Mouse (Mus musculus): ENCODE results near the gene Tmbim6. TPM values are rescaled to one million over a fixed set of nuclear protein-coding genes. Genes with fewer than 3 reads are reported as not detected.
"Not testable (repeated sequence)": the region's sequence is repeated elsewhere in the genome, so short reads cannot be mapped to it uniquely, and the experiment has no call there.

The Tmbim6 gene
- polyA plus RNA-seq, 1 experiment, result 331 TPM

DNA sequence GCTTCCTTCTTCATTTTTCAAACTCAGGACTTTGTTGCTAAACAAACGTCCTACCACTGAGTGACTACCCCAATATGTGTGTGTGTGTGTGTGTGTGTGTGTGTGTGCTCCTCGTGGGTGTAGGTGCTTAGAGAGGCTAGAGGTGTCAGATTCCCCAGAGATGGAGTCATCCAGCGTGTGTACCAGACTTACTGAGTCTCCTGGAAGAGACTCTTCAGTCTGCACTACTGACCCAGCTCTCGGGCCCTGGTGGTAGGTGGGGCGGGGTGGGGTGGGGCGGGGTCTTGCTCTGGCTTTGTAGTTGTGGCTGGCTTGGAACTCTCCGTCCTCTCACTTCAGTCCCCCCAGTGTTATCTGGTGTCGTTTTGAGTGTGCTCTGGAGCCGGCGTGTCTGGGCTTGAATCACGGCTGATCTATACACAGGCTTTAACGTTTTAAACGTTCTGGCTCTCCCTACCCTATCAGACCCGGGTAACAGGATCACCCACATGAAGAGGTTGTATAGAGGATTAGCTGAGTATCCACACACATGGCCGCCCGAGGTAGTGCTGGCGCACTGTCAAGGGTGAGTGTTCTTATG is 25.1 kb downstream of the Tmbim6 start:
- no peak for DNase-seq (ENCODE audit: low spot score)

DNA sequence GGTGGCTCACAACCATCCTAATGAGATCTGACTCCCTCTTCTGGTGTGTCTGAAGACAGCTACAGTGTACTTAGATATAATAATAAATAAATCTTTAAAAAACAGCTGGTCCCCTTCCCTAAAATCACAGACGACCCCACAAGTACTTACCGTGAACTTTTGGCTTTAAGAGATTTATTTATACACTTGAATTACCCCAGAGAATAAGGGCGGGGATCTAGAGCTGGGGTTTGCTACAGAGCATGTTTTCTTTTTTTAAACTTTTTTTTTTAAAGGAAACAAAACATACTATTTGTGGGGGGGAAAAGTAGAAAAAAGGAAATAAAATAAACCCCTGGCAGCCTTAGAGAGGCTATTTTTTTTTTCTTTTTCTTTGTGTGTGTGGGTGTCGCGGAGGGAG is 27.4 kb downstream of the Tmbim6 start:
- no peak for DNase-seq (ENCODE audit: low spot score)

DNA sequence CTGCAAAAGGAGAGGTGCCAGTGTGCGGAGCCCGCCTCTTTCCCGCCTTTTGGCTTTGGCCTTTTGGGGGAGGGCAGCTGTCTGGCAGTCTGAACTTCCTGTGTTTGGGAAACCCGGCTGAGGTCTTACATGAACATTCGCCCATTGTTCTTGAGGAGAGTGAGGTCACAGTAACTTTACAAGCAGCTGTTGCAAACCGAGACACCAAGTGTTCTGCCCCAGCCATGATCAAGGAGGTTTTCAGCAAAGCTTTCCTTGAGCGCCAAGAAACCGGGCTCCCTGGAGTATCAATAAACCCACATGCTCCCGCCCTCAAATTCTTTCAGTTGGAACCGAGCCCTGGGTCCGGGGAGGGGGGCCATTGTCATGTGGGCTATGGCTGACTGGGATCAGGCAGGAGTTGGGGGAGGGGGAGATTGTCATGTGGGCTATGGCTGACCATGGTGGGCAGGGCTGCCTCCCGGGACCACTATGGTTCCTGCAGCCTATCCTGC is 27.9 kb downstream of the Tmbim6 start:
- DNase-seq (ENCODE audit: low spot score), result no peak

DNA sequence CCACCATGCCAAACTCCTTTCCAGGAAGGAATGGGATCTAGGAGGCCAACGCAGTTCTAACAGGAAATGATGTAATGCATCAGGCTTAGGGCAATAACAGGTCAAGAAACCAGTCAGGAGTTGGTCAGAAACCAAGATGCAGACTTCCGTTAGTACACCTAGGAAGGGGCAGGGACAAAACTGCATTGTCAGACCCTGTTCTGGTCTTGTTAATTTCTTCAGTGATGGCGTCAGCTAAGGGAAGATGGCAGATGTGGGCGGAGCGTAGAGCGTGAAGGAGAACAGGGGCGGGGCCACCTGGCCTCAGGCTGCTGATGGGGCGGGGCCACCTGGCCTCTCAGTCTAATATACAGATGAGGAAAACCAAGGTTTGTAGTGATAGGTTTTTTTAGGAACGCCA is 28.5 kb downstream of the Tmbim6 start:
- no peak for DNase-seq (ENCODE audit: low spot score)

DNA sequence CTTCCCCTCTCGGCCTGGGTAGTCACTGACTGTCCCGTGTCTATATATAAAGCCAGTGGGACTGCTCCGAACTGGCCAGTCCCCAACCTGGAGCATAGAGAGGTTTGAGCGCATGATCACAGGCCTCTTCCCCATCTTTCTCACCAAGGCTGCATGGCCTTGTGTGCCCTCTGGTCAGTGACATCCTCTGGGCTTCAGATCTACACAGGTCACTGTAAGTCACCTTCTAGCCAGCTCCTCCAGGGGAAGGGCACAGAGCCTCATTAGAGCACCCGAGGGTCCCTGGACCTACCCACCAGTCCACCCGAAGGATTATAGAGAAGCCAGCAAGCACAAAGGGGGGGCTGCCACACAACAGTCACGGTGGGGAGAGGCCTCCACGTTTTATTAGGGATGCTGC is 29.0 kb downstream of the Tmbim6 start:
- DNase-seq (ENCODE audit: low spot score), result no peak

DNA sequence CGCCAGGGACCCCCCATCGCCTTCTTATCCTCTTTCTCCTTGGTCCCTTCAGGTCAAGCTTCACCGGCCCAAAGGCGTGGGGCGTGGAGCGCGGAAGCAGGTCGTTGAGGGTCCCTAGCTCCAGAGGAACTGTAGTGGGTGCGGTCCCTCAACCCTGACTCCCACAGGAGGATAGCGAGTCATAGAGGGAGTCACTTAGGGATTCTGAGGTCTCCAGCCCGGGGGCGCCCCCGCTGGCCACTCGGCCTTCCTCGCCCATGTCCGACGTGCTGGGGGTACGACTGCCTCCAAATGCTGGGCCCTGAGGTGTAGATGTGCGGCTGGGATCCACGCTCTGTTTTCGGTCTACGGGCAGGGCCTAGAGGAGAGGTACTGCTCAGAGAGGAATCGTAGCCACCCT is 29.9 kb downstream of the Tmbim6 start:
- no peak for DNase-seq (ENCODE audit: low spot score)

DNA sequence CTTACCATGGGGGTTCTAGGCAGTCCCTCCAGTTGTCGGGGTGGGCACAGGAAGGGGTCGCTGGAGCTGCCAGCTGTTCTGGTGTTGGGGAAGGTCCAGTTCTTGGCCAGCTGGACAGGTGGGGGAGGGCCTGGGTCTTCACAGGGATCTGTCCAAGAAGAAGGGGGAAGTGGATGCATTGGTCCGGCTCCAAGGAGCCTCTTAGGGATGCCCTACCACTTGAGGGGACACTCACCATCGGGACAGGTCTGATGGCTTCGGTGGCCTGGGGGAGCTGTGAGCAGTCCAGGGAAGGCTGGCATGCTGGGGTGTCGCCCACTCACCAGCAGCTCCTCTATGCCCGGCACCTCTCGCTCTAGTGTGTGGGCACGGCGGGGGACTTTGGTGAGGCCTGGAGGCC is 30.4 kb downstream of the Tmbim6 start:
- no peak for DNase-seq (ENCODE audit: low spot score)

DNA sequence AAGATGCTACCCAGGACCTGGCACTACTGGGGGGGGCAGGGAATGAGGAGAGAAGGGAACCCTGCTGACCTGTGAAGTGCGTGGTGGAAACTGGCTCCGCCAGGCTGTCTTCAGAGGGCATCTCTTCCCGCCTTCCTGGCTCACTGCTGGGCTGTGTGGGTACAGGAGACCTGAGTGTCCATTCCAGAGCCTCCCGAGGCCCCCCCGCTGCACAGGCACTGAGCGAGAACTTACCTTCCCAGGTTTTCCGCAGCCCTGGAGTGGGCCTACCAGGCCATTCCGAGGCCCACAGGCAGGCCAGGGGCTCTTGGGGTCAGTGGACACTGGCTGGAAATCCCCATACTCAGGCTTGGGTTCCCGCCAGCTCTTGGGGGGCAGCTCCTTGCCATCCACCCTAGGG is 31.2 kb downstream of the Tmbim6 start:
- no peak for DNase-seq (ENCODE audit: low spot score)

DNA sequence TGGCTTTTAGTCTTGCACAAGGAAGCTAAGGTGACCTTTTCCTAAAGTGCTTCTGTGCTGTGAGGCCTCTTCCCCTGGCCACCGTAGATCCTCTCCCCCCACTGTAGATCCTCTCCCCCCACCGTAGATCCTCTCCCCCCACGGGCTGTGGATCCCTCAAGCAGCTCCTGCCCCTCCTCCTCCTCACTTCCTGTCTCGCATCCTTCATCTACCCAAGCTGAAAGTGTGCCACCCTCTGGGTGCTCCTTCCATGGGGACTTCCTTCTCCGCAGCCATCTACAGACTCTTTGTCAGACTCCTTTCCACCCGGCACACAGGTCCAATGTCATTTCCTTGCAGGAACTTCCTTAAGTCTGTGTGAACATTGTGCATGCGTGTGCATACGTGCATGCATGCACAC is 37.7 kb downstream of the Tmbim6 start:
- no peak for DNase-seq (ENCODE audit: low spot score)

DNA sequence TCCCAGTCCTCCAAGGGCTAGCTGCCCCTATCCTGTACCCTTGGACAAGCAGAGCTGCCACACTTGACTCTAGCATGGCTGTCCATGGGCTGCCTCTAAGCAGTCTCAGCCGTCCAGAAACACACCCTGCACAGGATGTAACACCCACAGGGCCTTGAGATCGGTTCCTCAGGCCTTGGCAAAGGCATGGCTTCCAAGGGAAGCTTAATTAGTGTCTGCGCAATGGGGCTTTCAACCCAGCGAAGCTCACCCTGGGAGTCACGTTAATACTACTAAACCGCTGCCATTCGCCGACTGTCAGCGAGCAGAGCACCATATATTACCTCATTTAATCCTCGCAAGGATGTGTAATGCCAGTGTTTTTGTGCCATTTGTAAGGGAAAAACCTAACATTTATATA is 38.4 kb downstream of the Tmbim6 start:
- no peak for DNase-seq (ENCODE audit: low spot score)

DNA sequence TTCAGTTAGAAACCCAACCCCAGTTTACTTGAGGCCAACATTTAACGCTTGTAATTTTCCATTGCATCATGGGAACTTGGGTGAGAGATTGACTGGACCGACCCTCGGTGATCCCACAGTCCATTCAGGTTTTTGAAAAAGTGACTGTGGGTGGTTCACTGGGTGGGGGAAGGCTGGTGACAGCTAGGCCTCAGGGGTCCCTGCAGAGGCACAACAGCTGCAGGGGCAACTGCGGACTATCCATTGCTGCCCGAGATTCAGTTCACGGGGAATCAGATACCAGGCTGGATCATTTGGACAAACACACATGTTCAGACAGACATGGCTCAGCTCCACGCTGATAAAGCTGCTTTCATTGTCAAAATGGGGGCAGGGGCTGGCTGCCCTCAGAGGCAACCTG is 38.8 kb downstream of the Tmbim6 start:
- DNase-seq (ENCODE audit: low spot score), result no peak

DNA sequence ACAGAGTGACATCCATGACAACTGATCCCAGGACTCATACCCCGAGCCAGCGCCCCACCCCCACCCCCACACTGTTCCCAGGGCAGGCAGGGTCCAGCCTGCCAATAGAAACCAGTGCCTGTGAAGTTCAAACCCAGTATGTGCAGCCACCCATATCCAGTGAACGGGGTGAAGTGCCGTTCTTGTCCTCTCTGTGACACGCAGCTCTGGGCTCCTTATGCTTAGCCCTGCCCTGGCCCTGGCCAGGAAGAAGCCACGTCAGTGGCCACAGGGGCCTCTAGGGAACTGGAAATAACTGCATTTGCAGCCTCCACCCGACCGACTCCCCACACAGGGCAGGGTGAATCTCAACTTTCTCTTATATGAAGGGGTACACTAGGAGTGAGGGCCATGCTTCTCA is 39.3 kb downstream of the Tmbim6 start:
- DNase-seq (ENCODE audit: low spot score), result no peak

DNA sequence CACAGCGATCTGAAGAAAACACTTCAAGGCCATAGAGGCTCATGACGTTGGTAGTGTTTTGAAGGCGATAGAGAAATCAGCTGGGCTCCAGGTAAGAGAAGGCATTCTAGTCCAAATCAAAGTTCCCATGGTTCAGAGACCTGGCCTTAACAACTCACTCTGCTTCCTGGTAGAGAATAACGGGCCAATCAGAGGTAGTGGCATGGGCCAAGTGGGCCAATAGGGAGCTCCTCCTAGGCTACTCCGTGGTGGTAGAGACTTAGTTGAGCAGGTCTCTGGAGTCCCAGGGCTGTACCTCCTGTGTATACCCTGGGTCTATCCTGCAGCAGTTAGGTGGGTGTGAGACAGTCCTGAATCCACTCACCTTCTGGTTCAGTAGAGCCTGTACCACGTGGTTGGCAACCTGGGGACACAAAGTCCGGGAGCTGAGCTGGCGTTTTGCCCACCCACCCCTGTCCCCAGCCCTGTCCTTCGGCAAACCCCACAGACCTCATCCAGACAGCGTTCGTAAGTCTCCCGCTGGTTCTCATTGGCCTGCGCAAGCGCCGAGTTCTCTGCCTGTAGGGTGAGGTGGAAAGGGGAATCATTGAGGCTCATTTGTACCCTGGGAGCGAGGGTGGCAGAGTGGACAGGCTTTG is 40.5 kb downstream of the Tmbim6 start:
- DNase-seq (ENCODE audit: low spot score), result no peak

DNA sequence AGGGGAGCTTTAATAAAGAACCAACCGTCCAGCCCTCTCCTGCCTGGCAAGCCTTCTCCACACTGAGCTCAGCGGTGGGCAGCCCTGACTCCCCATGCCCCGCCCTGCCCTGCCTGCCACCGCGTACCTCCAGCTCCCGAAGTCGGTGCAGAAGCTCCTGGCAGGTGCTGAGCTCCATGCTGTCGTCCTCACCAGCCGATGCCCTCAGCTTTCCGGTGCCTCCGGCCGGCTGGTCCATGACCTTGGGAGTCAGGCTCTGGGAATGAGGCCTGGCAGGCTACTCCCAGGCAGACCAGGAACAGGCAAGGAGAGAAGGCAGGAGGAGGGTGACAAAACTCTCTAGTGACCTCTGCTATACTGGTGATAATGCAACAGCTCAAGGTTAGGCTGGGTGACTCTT is 41.2 kb downstream of the Tmbim6 start:
- DNase-seq (ENCODE audit: low spot score), result no peak

DNA sequence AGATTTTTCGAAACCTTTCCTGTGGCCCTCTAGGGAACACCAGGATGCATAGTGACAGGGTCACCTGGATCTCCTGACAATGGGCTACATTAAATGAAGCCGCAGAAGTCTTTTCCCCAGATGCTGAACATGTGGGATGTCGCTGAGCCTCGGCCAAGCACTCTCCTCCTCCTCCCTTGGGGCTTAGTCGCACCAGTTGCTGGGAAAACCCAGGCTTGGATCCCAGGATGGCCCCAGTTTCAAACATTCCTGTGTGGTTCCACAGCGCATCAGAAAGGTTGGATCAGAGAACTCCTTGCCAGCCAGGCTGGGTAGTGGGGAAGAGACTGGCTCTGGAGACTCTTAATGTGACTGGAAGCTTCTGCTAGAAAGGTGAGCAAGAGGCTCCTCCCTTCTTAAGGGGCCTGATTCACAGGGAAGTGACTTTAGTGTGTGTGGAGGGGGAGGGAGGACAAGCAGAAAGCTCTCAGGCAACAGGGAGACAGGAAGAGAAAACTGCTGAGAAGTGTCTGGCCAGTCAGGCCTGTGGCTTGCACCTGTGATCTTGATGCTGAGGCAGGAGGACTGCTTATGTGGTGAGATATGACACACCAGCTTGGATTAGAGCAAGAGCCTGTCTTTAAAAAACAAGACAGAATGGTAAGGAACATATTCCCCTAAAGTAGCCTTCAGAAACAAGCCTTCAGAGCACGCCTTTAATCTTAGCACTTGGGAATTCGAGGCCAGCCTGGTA is 46.5 kb downstream of the Tmbim6 start:
- DNase-seq (ENCODE audit: low spot score), result no peak

DNA sequence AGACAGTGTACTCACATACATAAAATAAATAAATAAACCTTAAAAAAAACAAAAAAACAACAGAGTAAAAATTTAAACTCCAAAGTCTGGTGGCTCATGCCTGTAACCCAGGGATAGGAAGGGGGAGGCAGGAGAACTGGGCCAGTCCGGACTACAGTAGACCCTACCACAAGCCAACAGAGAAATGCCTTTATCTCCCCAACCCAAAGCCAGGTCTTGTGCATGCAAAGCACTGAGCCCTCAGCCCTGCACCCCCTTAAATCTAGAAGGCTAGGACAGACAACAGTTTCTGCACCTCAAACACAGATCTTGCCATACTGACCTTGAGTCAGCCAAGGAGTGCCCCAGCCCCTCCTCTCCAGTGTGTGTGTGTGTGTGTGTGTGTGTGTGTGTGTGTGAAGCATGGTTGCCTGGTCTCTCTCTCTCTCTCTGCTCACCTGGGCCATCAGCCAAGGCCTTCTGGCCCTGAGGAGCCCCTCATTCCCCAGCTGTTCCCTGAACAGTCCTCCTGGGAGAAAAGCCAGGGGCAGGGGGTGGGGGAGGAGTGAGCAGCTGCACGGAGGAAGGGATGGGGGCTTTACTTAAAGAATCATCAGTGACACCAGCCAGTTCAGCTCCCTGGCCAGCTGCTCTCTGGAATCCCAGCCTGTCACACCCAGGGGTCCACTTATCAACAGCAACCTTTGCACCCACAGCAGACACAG is 47.6 kb downstream of the Tmbim6 start:
- DNase-seq (ENCODE audit: low spot score), result no peak

DNA sequence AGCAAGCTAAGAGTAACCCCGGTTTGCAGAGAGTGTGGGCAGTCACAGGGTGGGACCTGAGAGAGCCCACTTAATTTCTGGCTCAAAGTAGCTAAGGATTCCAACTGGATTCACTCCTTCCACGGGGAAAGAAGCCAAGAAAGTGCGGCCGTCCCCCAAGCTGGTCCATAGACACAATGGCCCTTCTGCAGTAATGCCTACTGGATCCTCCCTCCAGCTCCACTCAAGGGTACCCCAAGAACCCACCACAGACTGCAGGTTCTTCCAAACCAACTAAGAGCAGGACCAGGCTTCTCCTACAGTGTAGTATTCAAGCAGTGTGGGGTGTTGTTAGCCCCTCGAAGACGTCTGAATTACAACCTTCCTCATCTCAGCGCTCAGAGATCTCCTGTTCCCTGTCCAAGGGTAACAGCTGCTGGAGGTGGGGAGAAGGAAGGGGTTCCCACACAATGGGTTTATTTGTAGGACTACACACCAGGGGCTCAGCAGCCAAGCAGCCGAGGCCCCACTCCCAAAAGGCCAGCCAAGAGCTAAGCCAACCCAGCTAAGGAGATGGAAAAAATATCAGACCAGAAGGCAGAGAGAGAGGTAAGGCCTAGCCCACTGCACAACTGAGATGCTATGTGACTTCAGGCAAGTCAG is 48.3 kb downstream of the Tmbim6 start:
- no peak for DNase-seq (ENCODE audit: low spot score)

DNA sequence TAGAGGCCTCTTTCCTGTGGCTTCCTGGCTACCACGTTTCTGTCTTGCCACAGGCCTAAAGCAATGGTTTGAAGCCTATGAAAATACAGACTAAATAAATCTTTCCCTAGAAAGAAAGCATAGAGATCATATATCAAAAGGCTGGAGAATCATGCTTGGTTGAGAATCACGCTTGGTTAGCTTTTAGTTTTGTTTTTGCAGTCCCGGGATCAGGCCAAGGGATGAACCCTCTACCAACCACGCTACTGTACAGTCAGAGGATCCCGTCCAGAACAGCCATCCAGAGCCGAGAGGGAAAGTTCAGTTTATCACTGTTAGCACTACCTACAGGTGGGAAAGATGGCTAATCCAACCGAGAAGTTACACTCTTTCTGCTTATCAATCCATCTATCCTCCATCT is 49.7 kb downstream of the Tmbim6 start:
- DNase-seq (ENCODE audit: low spot score), result no peak

DNA sequence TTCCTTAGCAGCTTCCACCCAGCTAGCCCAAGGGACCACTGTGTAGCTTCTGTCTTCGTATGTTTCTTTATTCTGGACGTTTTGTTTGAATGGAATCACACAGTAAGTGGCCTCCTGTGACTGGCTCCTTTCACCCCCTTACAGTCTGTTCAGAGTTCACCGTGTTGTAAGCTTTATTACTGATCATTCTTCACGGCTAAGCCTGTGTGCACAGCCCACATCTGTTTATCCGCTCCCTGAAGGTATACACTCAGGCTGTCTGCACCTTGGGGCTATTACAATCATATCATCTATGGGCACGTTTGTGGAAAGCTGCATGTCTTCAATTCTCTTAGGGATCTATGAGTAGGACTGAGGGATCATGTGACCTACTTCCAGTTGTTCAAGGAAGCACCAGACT is 52.9 kb downstream of the Tmbim6 start:
- no peak for DNase-seq (ENCODE audit: low spot score)

DNA sequence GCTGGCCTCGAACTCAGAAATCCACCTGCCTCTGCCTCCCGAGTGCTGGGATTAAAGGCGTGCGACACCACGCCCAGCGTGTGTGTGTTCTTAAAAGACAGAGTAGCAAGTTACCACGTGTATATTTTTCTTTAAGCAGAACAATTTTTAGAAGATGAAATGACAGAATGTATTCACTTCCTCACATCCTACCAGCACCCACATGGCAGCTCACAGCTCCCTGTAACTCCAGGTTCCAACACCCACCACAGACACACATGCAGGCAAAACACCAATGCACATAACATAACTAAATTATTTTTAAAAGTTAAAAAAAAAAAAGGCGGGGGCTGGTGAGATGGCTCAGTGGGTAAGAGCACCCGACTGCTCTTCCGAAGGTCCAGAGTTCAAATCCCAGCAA is 53.5 kb downstream of the Tmbim6 start:
- DNase-seq (ENCODE audit: low spot score), result not testable (repeated sequence)

DNA sequence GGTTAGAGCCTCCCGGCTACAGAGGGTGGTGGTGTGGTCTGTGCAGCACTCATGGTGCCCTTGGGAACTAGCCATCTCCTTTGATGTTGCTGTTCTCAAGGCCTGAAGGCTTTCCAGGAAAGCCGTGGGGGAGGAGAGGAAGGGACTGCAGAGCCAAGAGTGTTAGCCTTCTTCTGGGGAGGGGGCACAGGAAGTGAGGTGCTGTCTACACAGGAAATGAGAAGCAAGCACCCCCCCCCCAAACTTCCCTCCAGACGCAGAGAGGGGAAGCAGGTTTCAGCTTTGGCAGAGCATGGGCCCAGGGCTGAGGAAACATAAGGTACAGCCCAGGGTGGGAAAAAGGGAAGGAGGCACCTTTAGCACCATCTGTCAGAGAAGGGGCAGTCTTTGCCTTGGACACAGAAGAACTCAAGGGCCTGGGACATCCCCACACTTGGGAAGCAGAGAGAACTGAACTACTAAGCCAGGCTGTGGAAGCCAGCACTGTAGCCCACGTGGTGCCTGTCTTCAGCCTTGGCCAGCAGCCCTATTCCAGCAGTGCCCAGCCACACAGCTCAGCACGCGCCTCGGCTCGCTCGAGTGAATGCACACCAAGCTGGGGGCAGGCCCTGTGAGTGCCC is 56.6 kb downstream of the Tmbim6 start:
- no peak for DNase-seq (ENCODE audit: low spot score)
